Mouse (Mus musculus) forebrain, embryonic 12.5 days (tissue): ENCODE data around the gene Zfp846. TPM values are rescaled to one million over a fixed set of nuclear protein-coding genes. Genes with fewer than 3 reads are reported as not detected.
"Not testable (repeated sequence)": the region's sequence is repeated elsewhere in the genome, so short reads cannot be mapped to it uniquely, and the experiment has no call there.

Source experiments
- ATAC-seq: fragments of 200-750 bp; cut with Nextera tagmentation; 2 replicates; pipeline ENCODE4 v1.8.0; 2017; ENCODE audit warnings: moderate TSS enrichment; ENCODE audit not compliant: low FRiP score
- H3K27ac ChIP-seq: fragments of 300-500 bp; sonication (generic); 2 replicates; pipeline ENCODE4 v1.5.1; 2016; ENCODE audit warnings: mild to moderate bottlenecking
- H3K27me3 ChIP-seq: fragments of 300-500 bp; sonication (generic); 2 replicates; pipeline ENCODE4 v1.6.1; 2016; ENCODE audit warnings: mild to moderate bottlenecking
- H3K36me3 ChIP-seq: fragments of 300-500 bp; sonication (generic); replicated peaks from 2 replicates; pipeline ENCODE4 v1.6.1; 2016; ENCODE audit warnings: mild to moderate bottlenecking
- H3K4me1 ChIP-seq: fragments of 300-500 bp; sonication (generic); 2 replicates; pipeline ENCODE4 v1.6.1; 2016
- H3K4me2 ChIP-seq: fragments of 300-500 bp; sonication (generic); 2 replicates; pipeline ENCODE4 v1.6.1; 2016; ENCODE audit warnings: mild to moderate bottlenecking, moderate library complexity
- H3K4me3 ChIP-seq: fragments of 300-500 bp; sonication (generic); replicated peaks from 2 replicates; pipeline ENCODE4 v1.5.1; 2016; ENCODE audit warnings: mild to moderate bottlenecking
- H3K9ac ChIP-seq: fragments of 300-500 bp; sonication (generic); 2 replicates; pipeline ENCODE4 v1.6.1; 2016; ENCODE audit warnings: mild to moderate bottlenecking
- H3K9me3 ChIP-seq: fragments of 300-500 bp; sonication (generic); 2 replicates; pipeline ENCODE4 v1.6.1; 2016
- WGBS: fragments of 180-500 bp; shearing (Covaris S2); methylation state at CpG from one replicate; pipeline ENCODE4 v1.1.7; 2016; 5-methylcytosine and 5-hydroxymethylcytosine counted together
- polyA plus RNA-seq: library from polyadenylated mRNA; unstranded; fragments of >200 nt; fragmentation: Nextera tagmentation; extraction: Ambion mirVana; gene quantifications from 2 replicates; pipeline ENCODE4 v1.2.1, GENCODE M21; 2016

The Zfp846 gene
- polyA plus RNA-seq, 1 experiment from 2014 or later = 28.2 TPM

GRCm38 (mm10) chr9:20601270-20601669, 20.2 kb downstream of the Zfp846 start:
- H3K4me3 ChIP-seq = no peak overlapping the region
- 81% methylated on average over 6 of the region's 6 CpGs for WGBS

GRCm38 (mm10) chr9:20606269-20606668, 25.2 kb downstream of the Zfp846 start:
- H3K9me3 ChIP-seq = 0 out of 2 replicates have a peak, but pooled peaks cover 3% of the 10 kb centered on the region
- H3K9ac ChIP-seq = no peak overlapping the region
- 92% methylated on average over 1 of the region's 1 CpGs for WGBS
- peaks cover 8% of the 10 kb centered on the region for H3K4me1 ChIP-seq
- peak overlapping the region; percentile 66; the same call in 1 of the 2 replicates for H3K4me2 ChIP-seq
- peaks cover 12% of the 10 kb centered on the region for H3K36me3 ChIP-seq
- ATAC-seq = no peak
- H3K27ac ChIP-seq = no peak overlapping the region
- H3K27me3 ChIP-seq = no peaks in the 10 kb centered on the region
- H3K4me3 ChIP-seq = no peak overlapping the region

More at GRCm38 (mm10) chr9:20601270-20601669, 20.2 kb downstream of the Zfp846 start:
- H3K36me3 ChIP-seq = peaks cover 17% of the 10 kb centered on the region
- H3K4me2 ChIP-seq = no peak overlapping the region
- H3K27me3 ChIP-seq = no peaks in the 10 kb centered on the region
- H3K9ac ChIP-seq = no peak overlapping the region
- no peak overlapping the region for H3K27ac ChIP-seq
- H3K4me1 ChIP-seq = 0 out of 2 replicates have a peak, but pooled peaks cover 2% of the 10 kb centered on the region
- no peaks in the 10 kb centered on the region for H3K9me3 ChIP-seq
- ATAC-seq = no peak

- H3K9me3 ChIP-seq = 0 out of 2 replicates have a peak, but pooled peaks cover 3% of the 10 kb centered on the region
- H3K4me1 ChIP-seq = peaks cover 8% of the 10 kb centered on the region
- H3K9ac ChIP-seq = peak overlapping the region; percentile 82
- WGBS = under 1% methylated on average over 57 of the region's 57 CpGs
- peak; percentile 90 for ATAC-seq
- no peaks in the 10 kb centered on the region for H3K27me3 ChIP-seq
- H3K36me3 ChIP-seq = peaks cover 10% of the 10 kb centered on the region
- peak overlapping the region; percentile 66 for H3K4me2 ChIP-seq
- H3K4me3 ChIP-seq = peak overlapping the region; percentile 72
- peak overlapping the region; percentile 94 for H3K27ac ChIP-seq
Measured at GRCm38 (mm10) chr9:20607100-20607974, 26.2 kb downstream of the Zfp846 start.

- Histone ChIP-seq H3K27ac (no peak overlapping the region), H3K9ac (no peak overlapping the region), H3K4me1 (peaks cover 8% of the 10 kb centered on the region), H3K9me3 (0 out of 2 replicates have a peak, but pooled peaks cover 3% of the 10 kb centered on the region), H3K36me3 (peaks cover 10% of the 10 kb centered on the region), H3K4me2 (no peak overlapping the region), H3K27me3 (no peaks in the 10 kb centered on the region), H3K4me3 (no peak overlapping the region)
- no peak for ATAC-seq
- WGBS = 87% methylated on average over 5 of the region's 5 CpGs
Measured at GRCm38 (mm10) chr9:20609831-20610464, 28.9 kb downstream of the Zfp846 start.

GRCm38 (mm10) chr9:20611976-20612375, 30.9 kb downstream of the Zfp846 start:
- Histone ChIP-seq H3K4me1 (no peaks in the 10 kb centered on the region; the same call in 1 of the 2 replicates), H3K9ac (no peak overlapping the region), H3K27me3 (no peaks in the 10 kb centered on the region), H3K36me3 (peaks cover 10% of the 10 kb centered on the region), H3K9me3 (0 out of 2 replicates have a peak, but pooled peaks cover 3% of the 10 kb centered on the region), H3K4me2 (no peak overlapping the region), H3K4me3 (no peak overlapping the region), H3K27ac (no peak overlapping the region)
- no peak for ATAC-seq
- WGBS = 78% methylated on average over 5 of the region's 5 CpGs

GRCm38 (mm10) chr9:20616685-20617084, 35.6 kb downstream of the Zfp846 start:
- Histone ChIP-seq H3K4me1 (no peaks in the 10 kb centered on the region), H3K4me2 (no peak overlapping the region), H3K27ac (no peak overlapping the region), H3K27me3 (no peaks in the 10 kb centered on the region), H3K36me3 (peaks cover 3% of the 10 kb centered on the region; the same call in 1 of the 2 replicates), H3K9ac (no peak overlapping the region), H3K4me3 (no peak overlapping the region), H3K9me3 (no peaks in the 10 kb centered on the region)
- 95% methylated on average over 2 of the region's 2 CpGs for WGBS
- no peak for ATAC-seq

- no peaks in the 10 kb centered on the region for H3K9me3 ChIP-seq
- H3K4me1 ChIP-seq = no peaks in the 10 kb centered on the region
- WGBS = 93% methylated on average over 2 of the region's 2 CpGs
- H3K4me3 ChIP-seq = no peak overlapping the region
- no peak for ATAC-seq
- H3K9ac ChIP-seq = no peak overlapping the region
- H3K27me3 ChIP-seq = no peaks in the 10 kb centered on the region
- 0 out of 2 replicates have a peak, but pooled peaks cover 4% of the 10 kb centered on the region for H3K36me3 ChIP-seq
- H3K4me2 ChIP-seq = no peak overlapping the region
- H3K27ac ChIP-seq = no peak overlapping the region
Measured at GRCm38 (mm10) chr9:20631332-20631731, 50.2 kb downstream of the Zfp846 start.

GRCm38 (mm10) chr9:20635676-20636075, 54.6 kb downstream of the Zfp846 start:
- H3K4me2 ChIP-seq, H3K4me3 ChIP-seq, H3K27me3 ChIP-seq, H3K27ac ChIP-seq, H3K9me3 ChIP-seq, ATAC-seq, H3K9ac ChIP-seq, H3K4me1 ChIP-seq: not testable (repeated sequence)
- peaks cover 16% of the 10 kb centered on the region for H3K36me3 ChIP-seq
- 95% methylated on average over 8 of the region's 8 CpGs for WGBS

- WGBS = 76% methylated on average over 3 of the region's 3 CpGs
- H3K9ac ChIP-seq = no peak overlapping the region
- ATAC-seq = no peak
- H3K4me2 ChIP-seq = no peak overlapping the region
- H3K4me3 ChIP-seq = no peak overlapping the region
- no peaks in the 10 kb centered on the region for H3K9me3 ChIP-seq
- H3K27ac ChIP-seq = no peak overlapping the region
- peaks cover 6% of the 10 kb centered on the region for H3K4me1 ChIP-seq
- H3K27me3 ChIP-seq = no peaks in the 10 kb centered on the region
- H3K36me3 ChIP-seq = peaks cover 16% of the 10 kb centered on the region
Measured at GRCm38 (mm10) chr9:20636256-20636655, 55.2 kb downstream of the Zfp846 start.

GRCm38 (mm10) chr9:20636790-20637189, 55.7 kb downstream of the Zfp846 start:
- Histone ChIP-seq H3K4me2 (no peak overlapping the region), H3K9me3 (no peaks in the 10 kb centered on the region), H3K4me1 (peaks cover 11% of the 10 kb centered on the region), H3K27ac (no peak overlapping the region), H3K4me3 (no peak overlapping the region), H3K27me3 (no peaks in the 10 kb centered on the region), H3K36me3 (peaks cover 16% of the 10 kb centered on the region), H3K9ac (no peak overlapping the region)
- whole genome bisulfite sequencing = 91% methylated on average over 2 of the region's 2 CpGs
- no peak for ATAC-seq

- Histone ChIP-seq H3K27ac (no peak overlapping the region), H3K4me1 (peaks cover 23% of the 10 kb centered on the region), H3K4me2 (no peak overlapping the region), H3K9ac (no peak overlapping the region), H3K4me3 (no peak overlapping the region), H3K9me3 (no peaks in the 10 kb centered on the region), H3K36me3 (peaks cover 16% of the 10 kb centered on the region), H3K27me3 (no peaks in the 10 kb centered on the region)
- WGBS = 97% methylated on average over 19 of the region's 19 CpGs
- no peak for ATAC-seq
Measured at GRCm38 (mm10) chr9:20638552-20638951, 57.5 kb downstream of the Zfp846 start.

GRCm38 (mm10) chr9:20639486-20639885, 58.4 kb downstream of the Zfp846 start:
- ATAC-seq = no peak
- Histone ChIP-seq H3K4me1 (peaks cover 28% of the 10 kb centered on the region), H3K4me2 (no peak overlapping the region), H3K9me3 (no peaks in the 10 kb centered on the region), H3K9ac (no peak overlapping the region), H3K36me3 (peaks cover 16% of the 10 kb centered on the region), H3K27ac (no peak overlapping the region), H3K4me3 (no peak overlapping the region), H3K27me3 (no peaks in the 10 kb centered on the region)
- 93% methylated on average over 4 of the region's 4 CpGs for WGBS
